ENCODE assay signal across 19 mouse cellular contexts in the genomic region with DNA sequence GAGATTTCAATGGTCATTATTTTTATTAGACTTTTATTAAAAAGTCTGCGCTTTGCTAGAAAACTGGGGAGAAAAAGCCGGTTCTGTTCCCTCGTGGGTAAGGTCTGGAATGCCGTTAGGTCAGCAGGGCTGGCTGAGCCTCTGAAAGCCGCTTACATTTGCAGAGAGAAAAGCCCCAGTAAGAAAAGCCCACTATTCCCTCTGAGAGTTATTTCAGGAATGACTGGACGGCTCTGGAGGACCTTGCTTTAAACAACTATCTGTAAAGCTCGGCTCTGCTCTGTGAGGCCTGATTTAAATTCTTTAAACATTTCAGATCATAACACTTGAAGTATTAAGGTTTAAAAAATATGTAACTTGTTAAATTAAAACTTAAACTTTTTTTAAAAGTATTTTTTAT. TPM values are rescaled to one million over a fixed set of nuclear protein-coding genes. Genes with fewer than 3 reads are reported as not detected.
A peak's percentile ranks its signal among the peaks of the same experiment; 100 is the strongest.
DNase-seq lines count a peak whose midpoint lies in the region; ATAC-seq and TF ChIP-seq lines count a peak whose summit lies in the region.
"Had no signal": no experiment of that assay in that cellular context is flagged by ENCODE, and none has a peak within 500 bp of the region (broad histone marks: within the 10 kb centered on the region; RNA-seq: fewer than 3 reads in every experiment).

No protein-coding gene starts in this region.

- 43% methylated on average over 7 of the region's 7 CpGs for WGBS in heart, embryonic 12.5 days
- WGBS in hindbrain, postnatal 0 days: 66% methylated on average over 7 of the region's 7 CpGs
- WGBS in hindbrain, embryonic 10.5 days: 70% methylated on average over 7 of the region's 7 CpGs
- 38% methylated on average over 7 of the region's 7 CpGs for WGBS in intestine, embryonic 15.5 days
- WGBS in stomach, embryonic 14.5 days: 35% methylated on average over 7 of the region's 7 CpGs

- ATAC-seq in heart, embryonic 12.5 days (ENCODE audit: insufficient number of reproducible peaks, low FRiP score): no peak
- ATAC-seq in hindbrain, postnatal 0 days: no peak
- ATAC-seq in intestine, embryonic 15.5 days: no peak
- no peak for ATAC-seq in stomach, embryonic 14.5 days (ENCODE audit: insufficient number of reproducible peaks, insufficient read depth, low FRiP score, low read depth)
- ATAC-seq: midbrain, embryonic 13.5 days; Patski had no signal

- no peak overlapping the region for H3K4me3 ChIP-seq in heart, embryonic 12.5 days
- H3K4me3 ChIP-seq in hindbrain, postnatal 0 days (ENCODE audit: low read length): no peak overlapping the region
- no peak overlapping the region for H3K4me3 ChIP-seq in hindbrain, embryonic 10.5 days
- no peak overlapping the region for H3K4me3 ChIP-seq in intestine, embryonic 15.5 days (replicated peaks)
- H3K4me3 ChIP-seq in stomach, embryonic 14.5 days (ENCODE audit: low read depth, low read length): no peak overlapping the region
- H3K4me3 ChIP-seq: liver, embryonic 15.5 days; midbrain, embryonic 13.5 days; myocyte had no signal

- H3K36me3 ChIP-seq in heart, embryonic 12.5 days: no peaks in the 10 kb centered on the region; the same call in 1 of the 2 replicates
- H3K36me3 ChIP-seq in hindbrain, postnatal 0 days (ENCODE audit: insufficient read depth, low read length): no peaks in the 10 kb centered on the region
- peaks cover 34% of the 10 kb centered on the region for H3K36me3 ChIP-seq in hindbrain, embryonic 10.5 days
- H3K36me3 ChIP-seq in intestine, embryonic 15.5 days: no peaks in the 10 kb centered on the region
- no peaks in the 10 kb centered on the region for H3K36me3 ChIP-seq in stomach, embryonic 14.5 days (ENCODE audit: control insufficient read depth, insufficient read depth, low read length)
- H3K36me3 ChIP-seq: midbrain, embryonic 13.5 days had no signal

- H3K4me2 ChIP-seq in heart, embryonic 12.5 days: peak overlapping the region; percentile 15; the same call in 1 of the 2 replicates
- H3K4me2 ChIP-seq in hindbrain, postnatal 0 days (ENCODE audit: low read depth, low read length): no peak overlapping the region
- H3K4me2 ChIP-seq in intestine, embryonic 15.5 days (replicated peaks): no peak overlapping the region
- H3K4me2 ChIP-seq in stomach, embryonic 14.5 days (replicated peaks; ENCODE audit: low read depth, low read length): no peak overlapping the region
- H3K4me2 ChIP-seq: liver, embryonic 15.5 days; midbrain, embryonic 13.5 days had no signal

- peaks cover 29% of the 10 kb centered on the region for H3K4me1 ChIP-seq in heart, embryonic 12.5 days (replicated peaks)
- no peaks in the 10 kb centered on the region; the same call in 1 of the 2 replicates for H3K4me1 ChIP-seq in hindbrain, postnatal 0 days (ENCODE audit: insufficient read depth, low read length)
- H3K4me1 ChIP-seq in hindbrain, embryonic 10.5 days (replicated peaks): peaks cover 12% of the 10 kb centered on the region; the same call in 1 of the 2 replicates
- H3K4me1 ChIP-seq in intestine, embryonic 15.5 days (replicated peaks): peaks cover 14% of the 10 kb centered on the region
- peaks cover 10% of the 10 kb centered on the region; the same call in 1 of the 2 replicates for H3K4me1 ChIP-seq in stomach, embryonic 14.5 days (ENCODE audit: control insufficient read depth, insufficient read depth, low read length)

- no peak for DNase-seq in heart, adult 8-10 months (ENCODE audit: low spot score)
- no peak for DNase-seq in hindbrain, postnatal 0 days (ENCODE audit: low spot score)
- no peak for DNase-seq in hindbrain, embryonic 10.5 days (ENCODE audit: low spot score)
- DNase-seq in left cerebral cortex, adult 11 months (ENCODE audit: low spot score): no peak
- no peak for DNase-seq in layer of hippocampus, postnatal 36 days
- DNase-seq: adrenal gland, postnatal 36 days; B cell, adult 2 months; cerebellum, postnatal 14 days; gastrocnemius, postnatal 25 days; kidney, postnatal 14 days; layer of hippocampus, adult 9-11 months; lung, postnatal 4 days had no signal

- H3K9me3 ChIP-seq in heart, embryonic 12.5 days (replicated peaks): no peaks in the 10 kb centered on the region
- no peaks in the 10 kb centered on the region for H3K9me3 ChIP-seq in hindbrain, postnatal 0 days (ENCODE audit: low read length)
- no peaks in the 10 kb centered on the region for H3K9me3 ChIP-seq in hindbrain, embryonic 10.5 days
- H3K9me3 ChIP-seq in intestine, embryonic 15.5 days: no peaks in the 10 kb centered on the region
- H3K9me3 ChIP-seq in stomach, embryonic 14.5 days (ENCODE audit: control insufficient read depth, low read depth, low read length): no peaks in the 10 kb centered on the region
- H3K9me3 ChIP-seq: liver, embryonic 15.5 days; midbrain, embryonic 13.5 days had no signal

- H3K27ac ChIP-seq in heart, embryonic 12.5 days (ENCODE audit: poor library complexity, severe bottlenecking): peak overlapping the region; percentile 62; the same call in 1 of the 2 replicates
- H3K27ac ChIP-seq in hindbrain, postnatal 0 days: 0 out of 2 replicates have a peak overlapping the region, but pooled peaks have one; percentile 15
- no peak overlapping the region for H3K27ac ChIP-seq in hindbrain, embryonic 10.5 days
- H3K27ac ChIP-seq in intestine, embryonic 15.5 days: peak overlapping the region; percentile 57
- peak overlapping the region; percentile 61; the same call in 1 of the 2 replicates for H3K27ac ChIP-seq in stomach, embryonic 14.5 days (ENCODE audit: low read length)
- H3K27ac ChIP-seq: liver, embryonic 15.5 days; midbrain, embryonic 13.5 days had no signal

- H3K9ac ChIP-seq in heart, embryonic 12.5 days: peak overlapping the region; percentile 18; the same call in 1 of the 2 replicates
- H3K9ac ChIP-seq in hindbrain, postnatal 0 days (replicated peaks; ENCODE audit: low read length): no peak overlapping the region
- no peak overlapping the region for H3K9ac ChIP-seq in intestine, embryonic 15.5 days
- H3K9ac ChIP-seq in stomach, embryonic 14.5 days (replicated peaks; ENCODE audit: low read depth, low read length): no peak overlapping the region
- H3K9ac ChIP-seq: liver, embryonic 15.5 days; midbrain, embryonic 13.5 days had no signal

- no peak for TF ChIP-seq CTCF in hindbrain, postnatal 0 days (IDR thresholded peaks at IDR 0.05; ENCODE audit: low read depth)

- H3K27me3 ChIP-seq in heart, embryonic 12.5 days (replicated peaks): no peaks in the 10 kb centered on the region
- H3K27me3 ChIP-seq in hindbrain, postnatal 0 days (ENCODE audit: insufficient read depth, low read length): no peaks in the 10 kb centered on the region
- no peaks in the 10 kb centered on the region for H3K27me3 ChIP-seq in hindbrain, embryonic 10.5 days (ENCODE audit: insufficient read depth, poor library complexity, severe bottlenecking)
- H3K27me3 ChIP-seq in intestine, embryonic 15.5 days (replicated peaks): no peaks in the 10 kb centered on the region
- H3K27me3 ChIP-seq in stomach, embryonic 14.5 days (ENCODE audit: control insufficient read depth, insufficient read depth, low read length): no peaks in the 10 kb centered on the region
- H3K27me3 ChIP-seq: liver, embryonic 15.5 days; midbrain, embryonic 13.5 days; Patski had no signal

RNA-seq across cellular contexts. Expression of a gene that starts 36.4 kb away (rescaled TPM):
- 18.5 and 20.2 TPM in 2 replicates for polyA plus RNA-seq in heart, embryonic 12.5 days (2016; fragmentation: Nextera tagmentation; extraction: Ambion mirVana)
- 1 to 10 TPM in 2 of 4 experiments, under 1 TPM in 2; 0.40 to 1.1 (median 0.92) TPM for total RNA-seq in heart, adult 8-10 months (2022)
- 49.3 and 56.1 TPM in 2 replicates for total RNA-seq in hindbrain, postnatal 0 days (2014; rRNA removed)
- 38.0 and 40.8 TPM in 2 replicates for polyA plus RNA-seq in hindbrain, postnatal 0 days (2015; fragmentation: Nextera tagmentation; extraction: Ambion mirVana)
- polyA plus RNA-seq in hindbrain, embryonic 10.5 days (2016; fragmentation: Nextera tagmentation; extraction: Ambion mirVana): 35.3 and 40.1 TPM in 2 replicates
- 46.4 and 47.8 TPM in 2 replicates for polyA plus RNA-seq in intestine, embryonic 15.5 days (2015; fragmentation: Nextera tagmentation; extraction: Ambion mirVana)
- polyA plus RNA-seq in stomach, embryonic 14.5 days (2014; fragmentation: Nextera tagmentation; extraction: Ambion mirVana): 37.6 and 41.3 TPM in 2 replicates
- total RNA-seq in layer of hippocampus, postnatal 36 days (2021): 10 to 100 TPM; 37.4 to 38.2 TPM
